Mouse (Mus musculus): ENCODE results near the gene Tmem255b.

DNA sequence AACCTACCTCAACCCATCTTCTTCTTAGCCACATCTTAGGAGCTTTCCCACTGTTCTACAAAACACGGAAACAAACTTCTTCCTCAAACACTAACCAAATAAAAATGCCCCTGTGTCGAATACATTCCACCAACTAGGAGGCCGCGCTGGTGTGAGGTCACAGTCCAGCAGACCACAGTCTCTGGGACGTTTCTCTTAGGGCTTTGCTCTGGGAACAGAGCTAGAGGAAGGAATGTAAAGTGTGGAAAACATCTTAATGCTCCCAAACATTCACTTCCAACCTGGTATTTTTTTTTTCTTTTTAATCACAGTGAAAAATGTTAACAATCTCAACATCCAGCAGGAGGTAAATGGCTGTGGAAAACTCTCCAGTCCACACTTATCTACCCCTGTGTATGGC lies 81.7 kb downstream of the Tmem255b start:
- TF ChIP-seq CTCF (IDR thresholded peaks at IDR 0.05; ENCODE audit: low read depth) (no peak), EP300 (optimal IDR thresholded peaks at IDR 0.05) (no peak)
